Mouse (Mus musculus) right cerebral cortex, adult 18-20 months (tissue): Measurements from ENCODE around the gene Sorbs1.

ENCODE experiments used
- DNase-seq: peaks from one replicate; pipeline ENCODE4 v3.0.0; 2022; ENCODE audit warnings: mixed read lengths

Sorbs1 gene

DNA sequence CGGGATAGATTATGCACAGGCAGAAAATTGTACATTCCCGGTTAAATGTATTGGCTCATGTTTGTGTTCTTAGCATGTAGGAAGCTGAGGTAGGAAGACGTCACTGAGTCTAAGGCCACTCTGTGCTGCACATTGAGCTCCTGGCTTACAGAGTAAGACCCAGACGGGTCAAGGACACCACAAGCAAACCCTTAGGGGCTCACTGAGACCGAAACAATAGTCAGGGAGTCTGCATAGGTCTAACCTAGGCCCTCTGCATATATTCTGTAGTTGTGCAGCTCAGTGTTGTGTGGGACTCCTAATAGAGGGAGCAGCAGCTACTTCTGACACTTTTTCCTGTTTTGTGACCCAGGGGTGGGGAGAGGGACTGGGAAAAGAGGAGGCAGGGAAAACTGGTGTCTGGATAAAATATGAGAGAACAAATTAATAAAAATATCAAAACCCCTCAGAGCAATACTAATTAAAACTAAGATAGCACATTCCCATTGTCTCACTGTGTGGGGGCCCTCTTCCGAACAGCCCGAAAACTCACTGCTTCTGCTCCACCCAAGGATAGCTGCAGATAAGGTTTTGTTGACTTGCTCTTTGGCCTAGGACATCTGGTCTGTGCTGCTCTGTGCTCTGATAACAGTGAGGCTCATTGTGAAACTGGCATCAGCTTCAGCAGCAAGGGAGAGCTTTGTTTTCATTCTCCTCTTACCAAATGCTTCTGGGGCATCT, 216.3 kb downstream of the Sorbs1 start:
- no peak for DNase-seq

DNA sequence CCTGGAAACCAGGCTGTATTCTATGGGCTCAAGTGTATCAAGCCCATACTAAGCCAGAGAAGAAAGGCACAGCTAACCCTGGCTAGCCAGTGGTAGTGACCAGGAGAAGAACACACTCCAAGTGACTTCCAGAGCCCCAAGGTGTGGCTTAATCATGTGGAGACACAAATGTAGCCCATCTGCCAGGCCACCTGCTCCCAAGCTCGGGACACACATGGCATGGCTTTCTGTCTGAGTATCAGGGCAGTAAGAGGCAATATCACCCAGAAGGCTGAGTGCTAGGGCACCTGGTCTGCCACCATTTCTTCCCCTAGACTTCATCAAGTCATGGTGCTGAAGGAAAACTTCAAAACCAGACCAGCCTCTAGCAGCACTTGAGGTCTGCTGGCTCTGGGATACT, 219.3 kb downstream of the Sorbs1 start:
- no peak for DNase-seq

DNA sequence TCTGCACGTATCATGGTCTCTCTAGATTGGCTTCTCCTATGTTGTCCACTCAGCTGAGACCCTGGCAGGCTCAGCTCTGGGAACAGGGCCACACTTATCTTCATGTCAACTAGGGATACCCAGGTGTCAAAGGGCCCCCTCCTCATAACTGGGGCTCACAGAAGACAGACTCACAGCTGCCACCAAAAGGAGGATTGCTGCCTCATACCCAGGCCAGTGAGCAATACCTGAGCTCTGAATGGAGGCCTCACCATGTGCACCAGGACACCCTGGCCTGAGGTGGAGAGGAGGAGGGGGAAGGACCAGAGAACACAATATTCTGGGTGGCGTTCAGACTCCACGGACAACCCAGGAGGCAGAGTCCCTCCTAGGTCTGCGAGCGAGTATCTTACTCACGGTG, 219.8 kb downstream of the Sorbs1 start:
- no peak for DNase-seq

DNA sequence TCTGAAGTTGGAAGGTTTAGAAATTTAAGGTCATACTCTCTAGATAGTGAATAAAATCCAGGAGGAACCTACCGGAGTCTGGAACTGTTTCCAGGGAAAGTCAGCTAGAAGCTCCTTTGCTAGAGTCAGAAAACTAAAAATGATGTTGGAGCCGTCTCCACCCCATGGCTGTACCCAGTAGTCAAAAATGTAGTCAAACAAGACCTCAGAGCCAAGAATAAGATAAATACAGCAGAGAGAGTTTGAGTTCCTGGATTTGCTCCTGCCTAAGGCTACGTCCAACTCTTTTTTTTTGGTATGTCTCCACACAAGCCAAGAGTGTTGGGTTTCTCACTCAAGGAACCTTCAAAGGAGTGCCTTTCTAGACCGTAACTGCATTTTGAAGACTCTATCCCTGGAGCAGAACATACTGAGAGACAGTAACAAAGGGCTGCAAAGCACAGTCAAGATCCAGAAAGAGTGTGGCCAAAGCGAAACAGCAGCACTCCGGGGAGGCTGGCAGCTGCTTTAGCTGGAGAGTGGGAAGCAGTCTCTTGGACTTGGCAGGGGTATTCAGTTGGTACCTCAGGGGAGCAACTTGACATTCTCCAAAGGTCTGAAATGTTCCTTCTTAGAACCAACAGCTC, 223.4 kb downstream of the Sorbs1 start:
- DNase-seq, result no peak

DNA sequence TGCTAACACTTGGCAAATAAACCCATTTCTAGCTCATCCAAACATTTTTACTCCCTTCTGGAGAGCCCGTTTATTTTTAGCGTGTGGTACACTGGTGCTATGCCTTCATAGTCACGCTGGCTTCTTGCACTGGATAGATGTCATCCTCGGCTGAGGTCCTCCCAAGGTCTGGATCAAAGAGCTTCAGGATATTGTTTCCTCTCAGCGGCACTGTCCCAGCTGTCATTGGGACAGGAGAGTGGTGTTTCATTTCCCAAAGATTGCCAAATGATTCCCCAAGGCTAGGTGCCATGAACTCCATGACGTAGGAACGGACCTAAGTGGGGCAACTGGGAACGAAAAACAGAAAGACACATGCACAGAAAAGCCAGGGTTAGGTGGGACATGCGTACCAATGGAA, 225.2 kb downstream of the Sorbs1 start:
- no peak for DNase-seq

DNA sequence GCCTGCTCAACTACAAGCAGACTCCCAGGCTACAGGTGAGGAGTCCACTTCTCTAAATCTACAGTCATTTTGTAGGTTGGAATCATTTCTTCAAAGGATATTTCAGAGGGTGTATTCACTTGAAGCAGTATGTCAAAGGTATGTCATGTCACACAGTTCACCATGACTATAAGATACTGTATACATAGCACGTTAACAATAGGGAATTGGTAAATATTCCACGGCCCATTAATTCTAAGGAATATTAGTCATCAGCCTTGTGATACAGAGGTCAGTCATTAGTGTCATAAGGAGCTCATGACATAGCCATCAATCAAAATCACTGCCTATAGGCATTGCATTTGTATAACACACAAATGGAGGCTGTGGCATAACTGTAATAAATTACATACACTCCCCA, 228.9 kb downstream of the Sorbs1 start:
- no peak for DNase-seq

DNA sequence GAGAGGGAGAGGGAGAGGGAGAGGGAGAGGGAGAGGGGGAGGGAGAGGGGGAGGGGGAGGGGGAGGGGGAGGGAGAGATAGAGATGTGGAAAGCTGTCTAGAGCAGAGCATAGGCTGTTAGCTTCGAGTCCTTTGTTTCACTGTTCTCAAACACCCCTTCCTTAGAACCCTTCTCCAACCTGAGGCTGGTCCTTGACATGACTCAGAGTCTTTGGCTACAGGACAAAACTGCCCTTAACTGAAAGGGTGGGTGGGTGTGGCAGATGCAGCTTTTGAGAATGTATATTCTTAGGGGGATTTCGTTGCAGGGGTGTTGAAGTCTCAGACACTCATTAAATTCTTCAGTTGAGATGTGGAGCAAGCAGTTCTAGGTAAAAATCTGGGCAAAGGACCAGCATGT, 230.2 kb downstream of the Sorbs1 start:
- no peak for DNase-seq

DNA sequence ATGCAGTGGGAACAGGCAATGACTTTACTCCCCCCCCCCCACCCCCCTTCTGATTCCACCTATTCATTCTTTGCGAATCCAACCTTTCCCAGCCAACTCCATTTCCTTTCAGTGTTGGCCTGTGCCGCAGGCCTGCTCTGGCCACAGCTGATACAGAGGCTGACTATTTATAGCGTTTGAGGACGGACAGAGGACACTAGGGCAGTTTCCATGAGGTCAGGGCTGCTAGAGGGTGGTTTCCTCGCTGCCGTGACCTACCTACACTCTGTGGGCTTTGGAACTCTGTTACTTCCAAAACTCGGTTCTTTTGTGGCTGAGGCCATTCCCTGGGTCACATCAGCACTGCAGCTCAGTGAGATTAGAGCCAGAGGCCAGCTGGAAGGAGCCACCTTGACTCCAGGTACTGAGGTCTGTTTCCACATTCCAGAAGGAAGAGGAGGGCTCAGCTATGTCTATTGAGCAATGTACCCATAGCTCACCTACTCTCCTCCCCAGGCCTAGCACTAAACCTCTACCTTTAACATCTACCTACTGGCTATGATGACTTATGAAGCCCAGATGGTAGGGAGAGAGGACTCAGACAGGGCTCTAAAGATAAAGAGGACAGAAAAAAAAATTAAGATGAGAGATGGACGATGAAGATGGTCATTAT, 235.1 kb downstream of the Sorbs1 start:
- no peak for DNase-seq

DNA sequence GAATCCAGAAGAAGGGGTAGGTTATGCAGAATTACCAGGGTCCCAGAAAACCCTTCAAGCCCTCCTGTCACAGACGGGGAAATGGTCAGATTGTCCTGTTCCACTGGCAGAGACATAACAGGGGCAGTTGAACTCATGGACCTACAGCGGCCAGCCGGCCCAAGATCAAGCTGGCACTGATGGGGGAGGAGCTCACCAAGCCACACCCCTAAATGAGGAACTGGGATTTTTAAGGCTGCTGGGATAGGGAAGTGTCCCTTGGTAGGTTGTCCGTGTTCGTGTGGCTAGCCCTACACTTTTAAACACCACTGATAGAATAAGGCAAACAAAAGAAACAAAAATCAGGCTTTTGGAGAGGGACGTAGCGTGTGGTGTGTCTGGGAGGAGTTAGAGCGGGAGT, 236.1 kb downstream of the Sorbs1 start:
- DNase-seq, result no peak

DNA sequence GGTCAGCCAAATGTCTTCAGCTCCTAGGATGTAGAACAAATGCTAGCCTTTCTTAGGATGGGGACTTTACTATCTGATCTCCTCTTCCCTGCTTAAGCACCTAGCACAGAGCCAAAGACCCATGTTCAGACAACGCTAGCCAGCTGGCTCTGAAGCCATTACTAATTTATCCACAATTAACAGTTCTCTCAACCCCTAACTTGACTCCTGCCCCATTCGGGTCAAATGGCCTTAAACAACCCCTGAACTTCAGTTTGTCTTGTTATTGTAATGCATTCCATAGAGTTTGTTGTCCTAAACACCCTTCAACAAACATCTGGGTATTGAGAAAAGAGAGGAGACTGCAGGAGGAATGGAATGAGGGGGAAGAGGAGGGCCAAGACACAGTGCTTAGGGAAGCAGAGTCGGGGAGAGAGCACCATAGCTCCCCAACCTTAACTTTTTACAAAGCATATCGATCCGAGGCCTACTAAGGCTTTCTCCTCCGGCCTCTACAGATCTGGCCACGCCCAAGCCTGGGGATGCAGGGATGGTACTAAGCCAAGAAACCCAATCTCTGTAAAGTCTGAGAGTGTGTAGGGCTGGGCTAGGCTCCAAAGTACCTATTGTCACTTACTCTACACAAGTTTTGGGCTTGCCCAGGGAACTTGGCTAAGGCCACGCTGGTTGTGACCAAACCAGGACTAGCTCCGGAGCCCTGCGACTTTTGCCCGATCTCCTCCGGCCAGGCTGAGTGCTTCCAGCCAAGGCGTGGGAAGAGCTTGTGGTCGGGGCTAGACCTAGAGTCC, 238.0 kb downstream of the Sorbs1 start:
- DNase-seq, result no peak

DNA sequence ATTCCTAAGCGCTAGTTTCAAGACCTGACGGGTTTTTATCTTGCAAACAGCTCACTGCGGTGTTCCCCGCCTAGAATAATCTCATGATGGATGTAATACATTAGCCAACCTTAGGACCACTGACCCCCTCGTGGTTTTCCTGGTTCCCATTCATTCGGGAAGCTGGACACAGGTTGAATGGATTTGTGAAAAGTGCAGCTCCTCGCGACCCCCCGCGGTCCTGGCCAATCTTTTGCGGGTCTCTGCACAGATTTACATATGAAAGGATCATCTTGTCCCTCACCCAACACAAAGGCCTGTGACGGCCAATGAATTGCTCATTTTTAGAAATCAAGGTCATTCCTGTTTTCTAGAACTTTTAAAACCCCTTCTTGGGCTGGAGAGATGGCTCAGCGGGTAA, 240.9 kb downstream of the Sorbs1 start:
- no peak for DNase-seq

DNA sequence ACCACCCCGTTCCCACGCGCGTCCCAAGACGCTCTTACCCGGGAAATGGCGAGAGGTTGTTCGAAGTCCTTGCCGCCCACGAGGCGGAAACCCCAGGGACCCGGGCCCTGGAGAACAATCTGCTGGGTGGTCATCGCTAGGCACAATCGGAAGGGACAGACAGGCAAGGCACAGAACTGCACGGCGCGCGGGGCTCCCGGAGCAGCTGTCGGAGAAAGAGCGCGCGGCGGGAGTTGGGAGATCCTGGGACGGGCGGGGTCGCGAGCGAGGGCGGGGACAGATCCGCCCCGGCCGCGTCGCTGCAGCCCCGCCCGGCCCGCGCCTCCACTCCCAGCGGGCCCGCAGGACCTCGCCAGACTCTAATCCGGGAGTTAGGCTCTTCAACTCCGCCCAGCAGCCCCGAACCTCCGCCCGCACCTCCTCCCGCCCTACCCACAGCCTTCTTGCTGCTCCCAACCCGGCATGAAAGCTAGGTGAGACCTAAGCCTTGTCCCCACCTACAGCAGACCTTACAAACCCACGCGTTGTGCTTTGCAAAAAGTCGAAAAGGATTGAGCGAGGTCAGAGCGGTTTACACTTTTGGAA, 242.2 kb downstream of the Sorbs1 start, which contains the start of gene Pdlim1:
Pdlim1 (minus strand) TSS at position 535 of the 585 bp plus-strand sequence.
- DNase-seq, result peak; percentile 27

DNA sequence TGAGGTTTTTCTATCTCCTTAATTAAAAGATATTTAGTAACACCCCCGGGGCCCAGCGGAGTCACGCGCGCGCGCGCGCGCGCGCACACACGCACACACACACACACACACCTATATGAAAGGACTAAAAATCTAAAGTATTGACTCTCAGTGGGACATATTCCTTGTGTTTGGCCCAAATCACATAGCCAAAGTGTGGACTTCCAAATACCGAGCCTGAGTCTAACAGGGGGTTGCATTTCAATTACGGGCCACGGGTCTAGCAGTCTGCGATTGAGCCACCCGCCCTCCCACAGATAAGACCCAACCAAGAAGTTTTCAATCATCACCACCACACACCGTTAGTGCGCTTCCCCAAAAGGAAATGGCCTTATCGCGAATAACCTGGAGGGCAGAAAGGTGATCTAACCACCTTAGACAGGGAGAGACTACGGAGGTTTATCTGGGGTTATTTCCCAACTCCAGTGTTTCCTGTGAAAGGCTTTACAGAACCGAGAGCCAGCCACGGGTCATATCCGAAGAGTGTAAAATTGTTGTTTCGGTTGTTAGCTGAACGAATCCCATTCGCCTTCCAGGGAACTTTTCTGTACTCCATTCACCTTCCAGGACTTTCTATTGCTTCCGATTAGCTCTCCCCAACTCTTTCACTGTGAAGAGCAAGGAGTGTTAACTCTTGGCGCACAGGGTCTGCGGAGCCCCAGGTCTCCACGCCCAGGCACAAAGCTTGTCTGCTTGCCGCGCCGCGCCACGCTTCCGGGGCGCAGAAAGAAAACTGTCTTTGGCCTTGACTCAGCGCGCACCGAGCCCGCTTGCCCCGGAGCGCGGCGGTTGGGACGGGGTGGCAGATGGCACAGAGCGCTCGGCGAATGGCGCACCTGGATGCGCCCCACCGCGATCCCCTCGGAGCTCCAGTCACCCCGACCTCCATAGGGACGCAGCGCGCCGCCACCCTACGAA, 242.9 kb downstream of the Sorbs1 start:
- DNase-seq, result no peak

DNA sequence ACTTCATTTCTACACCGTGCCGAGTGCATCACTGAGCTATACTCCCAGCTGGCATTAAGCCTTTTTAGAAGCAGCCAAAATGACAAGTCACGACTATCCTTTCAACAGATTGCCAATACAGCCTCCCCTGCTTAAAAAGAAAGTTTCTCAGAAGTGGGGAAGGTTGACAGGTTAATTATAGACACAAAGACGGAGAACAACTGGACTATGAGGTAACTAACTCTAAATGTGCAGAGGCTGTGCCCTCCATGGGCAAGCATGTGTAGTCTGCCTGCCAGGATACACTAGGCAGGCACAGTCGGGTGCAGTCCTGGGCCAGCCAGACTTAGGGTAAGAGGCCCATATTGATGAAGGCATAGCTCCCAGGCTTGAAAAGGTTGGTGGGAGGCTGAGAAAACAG, 244.1 kb downstream of the Sorbs1 start:
- no peak for DNase-seq

DNA sequence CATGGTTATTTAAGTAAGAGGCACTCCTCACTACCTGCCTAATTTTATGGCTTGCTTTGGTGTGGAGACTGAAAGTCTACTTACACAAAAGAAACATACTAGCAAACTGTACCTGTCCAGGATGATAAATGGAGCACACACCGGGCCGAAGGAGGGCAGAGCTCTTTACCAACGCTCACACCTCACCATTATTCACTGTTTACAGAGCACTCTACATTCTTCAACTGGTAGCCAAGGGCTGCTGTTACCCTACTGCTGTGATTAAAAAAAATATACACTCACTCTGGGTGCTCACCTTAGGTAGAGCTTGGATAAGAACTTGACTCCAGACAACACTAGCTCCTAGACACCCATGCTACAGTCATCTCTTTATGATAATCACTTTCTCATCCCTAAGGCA, 245.1 kb downstream of the Sorbs1 start:
- DNase-seq, result no peak

DNA sequence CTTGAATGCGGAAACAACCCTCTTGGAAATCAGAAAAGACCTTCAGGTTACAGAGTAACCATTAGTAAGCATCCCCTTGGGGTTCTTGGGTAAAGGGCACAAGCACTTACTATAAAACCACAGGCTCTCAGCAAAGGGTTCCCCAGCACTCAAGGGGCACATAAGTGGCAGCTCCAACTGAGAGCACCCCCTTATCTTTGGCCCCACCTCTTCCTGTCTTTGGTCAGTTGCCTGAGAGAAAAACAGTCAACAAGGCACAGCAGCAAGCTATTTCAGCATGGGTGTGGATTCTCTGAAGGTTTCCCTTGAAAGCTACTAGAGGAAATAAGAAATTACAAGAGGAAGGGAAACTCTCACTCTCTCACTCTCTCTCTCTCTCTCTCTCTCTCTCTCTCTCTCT, 246.2 kb downstream of the Sorbs1 start:
- no peak for DNase-seq

DNA sequence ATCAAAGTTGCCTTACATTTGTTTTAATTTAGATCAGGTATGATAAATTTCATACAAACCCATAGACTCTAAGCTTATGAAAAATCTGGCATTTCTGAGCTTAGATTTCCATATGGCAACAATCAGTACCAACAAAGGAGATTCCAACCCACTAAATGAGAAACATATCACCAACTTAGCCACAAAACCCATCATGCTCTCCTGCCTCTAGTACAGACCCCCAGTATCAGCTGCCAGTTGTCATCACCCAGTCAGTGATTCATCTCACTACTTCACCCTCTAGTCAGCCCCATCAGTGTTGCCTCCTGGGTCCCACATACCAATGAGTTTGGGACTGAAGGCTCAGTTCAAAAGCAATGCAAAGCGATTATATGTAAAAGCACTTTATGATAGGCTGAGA, 254.1 kb downstream of the Sorbs1 start:
- no peak for DNase-seq

DNA sequence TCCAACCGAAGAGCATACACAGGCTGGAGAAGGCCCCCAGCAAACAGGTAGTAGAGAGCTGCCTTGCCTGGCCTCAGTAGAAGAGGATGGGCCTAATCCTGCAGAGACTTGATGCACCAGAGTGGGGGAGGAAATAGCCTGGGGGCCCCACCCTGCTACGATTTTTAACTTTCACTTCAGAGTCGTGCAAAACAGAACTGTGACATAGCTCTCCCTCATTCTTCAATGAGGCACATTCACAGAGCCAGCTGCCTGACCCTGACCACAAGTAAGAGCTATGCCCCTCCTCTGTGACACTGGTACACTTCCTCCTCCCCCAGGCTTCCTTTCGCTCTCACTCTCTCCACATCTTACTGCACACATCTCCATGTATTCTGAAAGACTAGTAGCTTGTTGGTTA, 256.2 kb downstream of the Sorbs1 start:
- no peak for DNase-seq

DNA sequence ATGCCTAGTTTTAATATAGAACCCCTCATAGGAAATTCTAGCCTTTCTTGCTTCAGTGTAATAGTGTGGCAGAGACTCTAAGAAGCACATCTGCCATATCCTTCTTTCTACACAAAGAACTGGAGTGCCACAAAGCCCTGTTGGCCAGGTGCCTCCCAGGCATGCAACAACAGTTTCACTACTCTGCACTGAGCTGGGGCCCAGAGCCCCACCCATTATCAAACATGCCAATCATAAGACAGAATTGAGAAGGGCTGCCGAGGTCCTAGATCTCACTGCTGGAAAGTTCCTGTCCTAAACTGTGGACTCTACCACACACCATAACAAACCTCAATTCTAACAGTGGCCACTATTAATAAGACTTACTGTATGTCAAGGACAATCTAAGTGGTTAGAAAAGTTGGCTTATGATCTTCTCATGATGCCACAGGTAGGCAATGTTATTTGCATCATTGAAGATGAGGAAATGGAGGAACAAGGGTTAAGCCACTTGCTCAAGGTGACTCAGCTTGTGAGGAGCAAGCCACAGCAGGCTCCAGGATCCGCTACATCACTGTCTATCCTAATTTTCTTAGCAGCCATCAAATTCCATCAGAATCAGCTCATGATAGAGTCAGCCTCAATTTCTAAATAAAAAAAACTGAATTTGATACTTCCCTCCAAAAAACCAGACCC, 257.1 kb downstream of the Sorbs1 start:
- no peak for DNase-seq

DNA sequence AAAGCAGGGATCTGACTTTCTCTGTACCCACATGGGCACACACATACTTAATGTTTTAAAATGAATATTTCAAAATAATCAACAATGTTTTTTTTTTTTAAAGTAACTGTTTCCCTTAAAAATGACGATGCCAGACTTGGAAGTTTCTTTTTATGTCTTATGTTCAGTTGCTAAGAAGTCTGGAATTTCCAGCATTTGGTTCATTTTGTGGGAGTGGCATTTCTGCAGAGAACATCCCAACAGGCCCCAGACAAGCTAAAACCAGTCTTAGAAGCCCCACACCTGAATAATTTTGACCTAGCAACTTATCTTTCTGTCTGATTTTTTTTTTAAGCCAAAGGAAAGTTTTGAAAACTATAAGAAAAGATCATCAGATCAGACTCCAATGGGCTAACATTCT, 258.0 kb downstream of the Sorbs1 start:
- DNase-seq, result no peak

DNA sequence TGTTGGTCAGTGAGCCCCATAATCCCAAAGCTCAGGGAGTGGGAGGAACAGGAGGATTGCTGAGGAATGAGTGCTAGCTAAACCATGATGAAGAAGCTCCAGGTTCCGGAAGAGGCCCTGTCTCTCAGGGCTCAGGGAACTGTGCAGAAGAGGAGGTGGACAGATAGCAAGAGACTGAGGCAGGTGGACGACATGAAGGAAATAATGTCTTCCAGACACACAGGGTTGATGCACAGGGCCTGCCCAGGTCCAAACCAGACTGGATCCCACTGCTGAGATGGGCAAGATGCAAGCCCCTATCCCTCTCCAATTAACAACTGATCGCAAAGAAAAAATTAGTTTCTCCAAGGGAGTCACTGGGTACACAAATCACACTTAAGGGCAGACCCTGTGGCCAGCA, 258.8 kb downstream of the Sorbs1 start:
- DNase-seq, result no peak
